ENCODE assay signal across 8 mouse cellular contexts in genomic region chrX:8132017-8132976, GRCm38 (mm10). TPM values are rescaled to one million over a fixed set of nuclear protein-coding genes. Genes with fewer than 3 reads are reported as not detected.
DNase-seq lines count a peak whose midpoint lies in the region; ATAC-seq and TF ChIP-seq lines count a peak whose summit lies in the region.

TSS of gene Wdr13 (minus strand) at chrX:8132892.

- dilution Hi-C loops in CH12.LX (cut with MboI; ENCODE audit: extremely low pct_ligation_motif_present, extremely low pct_unique_long_range_greater_than_20kb, low sequenced_read_pairs), result no loop called here

- peak within 1 kb of the TSS; percentile 60 to 89 (median 67) for H3K4me3 ChIP-seq in CH12.LX (replicated peaks in 1 of 3; ENCODE audit: low read depth in 2 of 3, low read length in 2 of 3, poor library complexity in 1 of 3)
- H3K4me3 ChIP-seq in forebrain, embryonic 12.5 days (replicated peaks), result peak within 1 kb of the TSS; percentile 49
- H3K4me3 ChIP-seq in heart, postnatal 0 days (ENCODE audit: low read depth, low read length), result peak within 1 kb of the TSS; percentile 55
- peak within 1 kb of the TSS; percentile 72 for H3K4me3 ChIP-seq in liver, embryonic 16.5 days (ENCODE audit: low read depth, low read length)
- peak within 1 kb of the TSS; percentile 58 for H3K4me3 ChIP-seq in neural tube, embryonic 13.5 days
- peak within 1 kb of the TSS; percentile 94 for H3K4me3 ChIP-seq in testis, adult 2 months (ENCODE audit: control insufficient read depth, low read depth, low read length)

- no peaks in the 10 kb centered on the region for H3K27me3 ChIP-seq in CH12.LX (replicated peaks)
- no peaks in the 10 kb centered on the region for H3K27me3 ChIP-seq in forebrain, embryonic 12.5 days
- no peaks in the 10 kb centered on the region for H3K27me3 ChIP-seq in heart, postnatal 0 days (ENCODE audit: control insufficient read depth, insufficient read depth, low read length)
- H3K27me3 ChIP-seq in liver, embryonic 16.5 days (ENCODE audit: control insufficient read depth, insufficient read depth, low read depth, low read length), result no peaks in the 10 kb centered on the region
- no peaks in the 10 kb centered on the region for H3K27me3 ChIP-seq in neural tube, embryonic 13.5 days
- H3K27me3 ChIP-seq in testis, adult 2 months (ENCODE audit: control insufficient read depth, insufficient read depth, low read length), result no peaks in the 10 kb centered on the region

- peak within 1 kb of the TSS; percentile 96 for H3K9ac ChIP-seq in CH12.LX (ENCODE audit: insufficient read depth, low read depth)
- peak within 1 kb of the TSS; percentile 54 for H3K9ac ChIP-seq in forebrain, embryonic 12.5 days
- H3K9ac ChIP-seq in heart, postnatal 0 days (replicated peaks; ENCODE audit: low read depth, low read length), result peak within 1 kb of the TSS; percentile 33; the same call in 1 of the 2 replicates
- peak within 1 kb of the TSS; percentile 71 for H3K9ac ChIP-seq in liver, embryonic 16.5 days (ENCODE audit: low read depth, low read length)
- peak within 1 kb of the TSS; percentile 73 for H3K9ac ChIP-seq in neural tube, embryonic 13.5 days

- TF ChIP-seq CTCF in CH12.LX (conservative IDR thresholded peaks at IDR 0.05 in 1 of 2, IDR thresholded peaks at IDR 0.05 in 1 of 2; ENCODE audit: low read depth in 2 of 2, low read length in 2 of 2), result no peak
- no peak for TF ChIP-seq CTCF in heart, postnatal 0 days (IDR thresholded peaks at IDR 0.05; ENCODE audit: low read depth)
- TF ChIP-seq CTCF in testis, adult 2 months (IDR thresholded peaks at IDR 0.05; ENCODE audit: control insufficient read depth, insufficient read depth, insufficient replicate concordance, low read depth, low read length), result no peak

- H3K36me3 ChIP-seq in CH12.LX (replicated peaks in 1 of 2; ENCODE audit: control insufficient read depth in 1 of 2, insufficient read depth in 1 of 2, low read length in 1 of 2), result peaks cover 28 to 41% of the 10 kb centered on the region in 2 experiments
- H3K36me3 ChIP-seq in forebrain, embryonic 12.5 days (replicated peaks), result no peaks in the 10 kb centered on the region; the same call in none of the 2 replicates
- peaks cover 14% of the 10 kb centered on the region for H3K36me3 ChIP-seq in heart, postnatal 0 days (replicated peaks; ENCODE audit: control insufficient read depth, insufficient read depth, low read length)
- H3K36me3 ChIP-seq in liver, embryonic 16.5 days (ENCODE audit: control insufficient read depth, insufficient read depth), result no peaks in the 10 kb centered on the region
- H3K36me3 ChIP-seq in neural tube, embryonic 13.5 days, result peaks cover 21% of the 10 kb centered on the region
- no peaks in the 10 kb centered on the region for H3K36me3 ChIP-seq in testis, adult 2 months (ENCODE audit: control insufficient read depth, insufficient read depth, low read length)

- in situ Hi-C loops in CH12.LX (cut with MboI; ENCODE audit: low pct_ligation_motif_present, low pct_unique_long_range_greater_than_20kb, low sequenced_read_pairs), result no loop called here

- H3K4me2 ChIP-seq in CH12.LX (ENCODE audit: insufficient read depth, low read depth, poor library complexity, severe bottlenecking), result peak within 1 kb of the TSS; percentile 67
- H3K4me2 ChIP-seq in forebrain, embryonic 12.5 days, result peak within 1 kb of the TSS; percentile 56
- H3K4me2 ChIP-seq in heart, postnatal 0 days (ENCODE audit: low read depth, low read length), result peak within 1 kb of the TSS; percentile 58
- peak within 1 kb of the TSS; percentile 83 for H3K4me2 ChIP-seq in liver, embryonic 16.5 days (ENCODE audit: low read depth, low read length)
- H3K4me2 ChIP-seq in neural tube, embryonic 13.5 days, result peak within 1 kb of the TSS; percentile 54

- H3K79me2 ChIP-seq in CH12.LX (replicated peaks; ENCODE audit: control insufficient read depth, extremely low read depth, insufficient read depth, poor library complexity, severe bottlenecking), result no peaks in the 10 kb centered on the region

- no peak for TF ChIP-seq EP300 in CH12.LX (IDR thresholded peaks at IDR 0.05; ENCODE audit: low read length)
- no peak for TF ChIP-seq EP300 in heart, postnatal 0 days (IDR thresholded peaks at IDR 0.05; ENCODE audit: low read depth)

- TF ChIP-seq POLR2A in CH12.LX (IDR thresholded peaks at IDR 0.05; ENCODE audit: low read depth, low read length), result peak; percentile 73
- TF ChIP-seq POLR2A in testis, adult 2 months (IDR thresholded peaks at IDR 0.05; ENCODE audit: control insufficient read depth, low read depth, low read length), result peak; percentile 75; the same call in 1 of the 2 replicates

- H3K27ac ChIP-seq in CH12.LX (ENCODE audit: insufficient read depth, low read depth), result peak within 1 kb of the TSS; percentile 97
- peak within 1 kb of the TSS; percentile 95 for H3K27ac ChIP-seq in forebrain, embryonic 12.5 days
- peak within 1 kb of the TSS; percentile 96 for H3K27ac ChIP-seq in heart, postnatal 0 days (ENCODE audit: low read depth)
- H3K27ac ChIP-seq in liver, embryonic 16.5 days (ENCODE audit: low read length), result peak within 1 kb of the TSS; percentile 99
- H3K27ac ChIP-seq in neural tube, embryonic 13.5 days (replicated peaks), result peak within 1 kb of the TSS; percentile 96
- peak within 1 kb of the TSS; percentile 97 for H3K27ac ChIP-seq in testis, adult 2 months (ENCODE audit: control insufficient read depth, insufficient read depth, low read depth, low read length)

- H3K4me1 ChIP-seq in CH12.LX (ENCODE audit: control insufficient read depth in 1 of 2, insufficient read depth in 2 of 2), result peaks cover 4 to 11% of the 10 kb centered on the region in 2 experiments
- H3K4me1 ChIP-seq in forebrain, embryonic 12.5 days, result no peaks in the 10 kb centered on the region
- H3K4me1 ChIP-seq in heart, postnatal 0 days (ENCODE audit: control insufficient read depth, insufficient read depth), result 0 out of 2 replicates have a peak, but pooled peaks cover 4% of the 10 kb centered on the region
- H3K4me1 ChIP-seq in liver, embryonic 16.5 days (ENCODE audit: control insufficient read depth, low read depth, low read length), result peaks cover 9% of the 10 kb centered on the region
- H3K4me1 ChIP-seq in neural tube, embryonic 13.5 days (replicated peaks), result peaks cover 6% of the 10 kb centered on the region
- peaks cover 3% of the 10 kb centered on the region; the same call in 1 of the 2 replicates for H3K4me1 ChIP-seq in testis, adult 2 months (ENCODE audit: control insufficient read depth, insufficient read depth, low read length)

- H3K9me3 ChIP-seq in CH12.LX (replicated peaks; ENCODE audit: low read length), result no peaks in the 10 kb centered on the region
- no peaks in the 10 kb centered on the region for H3K9me3 ChIP-seq in forebrain, embryonic 12.5 days
- H3K9me3 ChIP-seq in heart, postnatal 0 days (replicated peaks; ENCODE audit: control insufficient read depth, low read length), result no peaks in the 10 kb centered on the region
- no peaks in the 10 kb centered on the region for H3K9me3 ChIP-seq in liver, embryonic 16.5 days (replicated peaks; ENCODE audit: control insufficient read depth, low read length)
- no peaks in the 10 kb centered on the region for H3K9me3 ChIP-seq in neural tube, embryonic 13.5 days

- TF ChIP-seq RAD21 in CH12.LX (IDR thresholded peaks at IDR 0.05; ENCODE audit: low read depth, low read length), result no peak

- peak; percentile 93 for DNase-seq in CH12.LX (ENCODE audit: extremely low read depth)
- peak; percentile 87 for DNase-seq in c-Kit-positive CD71-positive TER-119-negative erythroid progenitor cells, embryonic 14.5 days (ENCODE audit: low read depth)
- peak; percentile 87 for DNase-seq in heart, postnatal 0 days (ENCODE audit: low spot score)
- DNase-seq in kidney, postnatal 4 days, result peak; percentile 89 to 94

- ATAC-seq in forebrain, embryonic 12.5 days (ENCODE audit: low FRiP score), result peak; percentile 92
- ATAC-seq in heart, postnatal 0 days (ENCODE audit: insufficient read depth, low read depth), result peak; percentile 93
- ATAC-seq in liver, embryonic 16.5 days (ENCODE audit: low read depth), result peak; percentile 93
- ATAC-seq in neural tube, embryonic 13.5 days (ENCODE audit: low read depth), result peak; percentile 91

- WGBS in forebrain, embryonic 12.5 days, result 14% methylated on average over 38 of the region's 40 CpGs
- WGBS in heart, postnatal 0 days, result 14% methylated on average over 40 of the region's 40 CpGs
- WGBS in liver, embryonic 16.5 days (ENCODE audit: insufficient replicate concordance), result 22% methylated on average over 38 of the region's 40 CpGs
- 15% methylated on average over 39 of the region's 40 CpGs for WGBS in neural tube, embryonic 13.5 days

TF ChIP-seq in CH12.LX, 34 proteins besides CTCF, POLR2A, EP300 and RAD21 (continues in another document):
- TF ChIP-seq ZKSCAN1 (IDR thresholded peaks at IDR 0.05; ENCODE audit: borderline replicate concordance, low read depth, low read length) (no peak), JUN (IDR thresholded peaks at IDR 0.05; ENCODE audit: insufficient read depth, low read depth, low read length) (no peak), UBTF (IDR thresholded peaks at IDR 0.05; ENCODE audit: low read depth, low read length) (no peak), PAX5 (IDR thresholded peaks at IDR 0.05; ENCODE audit: low read length) (no peak), MAFK (IDR thresholded peaks at IDR 0.05; ENCODE audit: insufficient replicate concordance, low read length) (no peak), MEF2A (IDR thresholded peaks at IDR 0.05; ENCODE audit: borderline replicate concordance, low read depth, low read length) (no peak), IRF4 (IDR thresholded peaks at IDR 0.05; ENCODE audit: low read depth, low read length) (no peak), CHD1 (IDR thresholded peaks at IDR 0.05; ENCODE audit: low read depth, low read length) (no peak), POLR2AphosphoS2 (IDR thresholded peaks at IDR 0.05; ENCODE audit: low read depth, low read length) (no peak), MAZ (IDR thresholded peaks at IDR 0.05; ENCODE audit: low read depth, low read length) (0 out of 2 replicates have a peak, but pooled peaks have one; percentile 47), BHLHE40 (IDR thresholded peaks at IDR 0.05; ENCODE audit: low read depth, low read length) (no peak), JUND (conservative IDR thresholded peaks at IDR 0.05; ENCODE audit: low read depth, low read length) (no peak), MYC (IDR thresholded peaks at IDR 0.05; ENCODE audit: low read depth, low read length) (no peak)

RNA-seq across cellular contexts. Expression of gene Wdr13, which starts in this region (rescaled TPM):
- total RNA-seq in CH12.LX (2012; rRNA removed), result 9.3 and 11.9 TPM in 2 replicates
- total RNA-seq in CH12.LX (2014; rRNA removed), result 7.6 and 9.4 TPM in 2 replicates
- polyA plus RNA-seq in CH12.LX (2012; ENCODE audit: insufficient read length, low read depth), result 12.7 and 13.0 TPM in 2 replicates
- polyA plus RNA-seq in forebrain, embryonic 12.5 days (2016; fragmentation: Nextera tagmentation; extraction: Ambion mirVana), result 38.6 and 39.1 TPM in 2 replicates
- total RNA-seq in heart, postnatal 0 days (2014; rRNA removed; ENCODE audit: low replicate concordance), result 130 and 155 TPM in 2 replicates
- polyA plus RNA-seq in heart, postnatal 0 days (2015; fragmentation: Nextera tagmentation; extraction: Ambion mirVana), result 24.4 and 26.4 TPM in 2 replicates
- 5.3 and 6.5 TPM in 2 replicates for polyA plus RNA-seq in liver, embryonic 16.5 days (2015; fragmentation: Nextera tagmentation; extraction: Ambion mirVana)
- 47.8 and 51.7 TPM in 2 replicates for polyA plus RNA-seq in neural tube, embryonic 13.5 days (2015; fragmentation: Nextera tagmentation; extraction: Ambion mirVana)
- 70.5 and 78.2 TPM in 2 replicates for polyA plus RNA-seq in testis, adult 2 months (2012; rRNA removed)

Comparison
In these comparisons a context has a peak if more than half of its experiments do, and no peak if none do; other contexts are left out.
1. Peak in every context shown above with its lines: DNase-seq, ATAC-seq, H3K4me3 ChIP-seq and H3K27ac ChIP-seq.
2. RNA of gene Wdr13 (total RNA-seq): 130 to 155 TPM in heart, postnatal 0 days; 7.6 to 11.9 TPM in CH12.LX; every median in the first group is over 10 times any median in the second.
3. H3K9ac ChIP-seq: peak in every context shown above with its lines; median percentile 96 in CH12.LX; 73 in neural tube, embryonic 13.5 days; 71 in liver, embryonic 16.5 days; 54 in forebrain, embryonic 12.5 days; 33 in heart, postnatal 0 days.